Mouse (Mus musculus) megakaryocyte-erythroid progenitor cell, adult 5-6 weeks (primary cell): ENCODE results near the gene Abce1. TPM values are rescaled to one million over a fixed set of nuclear protein-coding genes. Genes with fewer than 3 reads are reported as not detected.
"Not testable (repeated sequence)": the region's sequence is repeated elsewhere in the genome, so short reads cannot be mapped to it uniquely, and the experiment has no call there.

Experiments
- ATAC-seq: replicated peaks from 2 replicates; pipeline ENCODE4 v1.8.0; 2016; ENCODE audit warnings: mild to moderate bottlenecking, inconsistent platforms; ENCODE audit not compliant: severe bottlenecking, poor library complexity, low FRiP score, low TSS enrichment
- total RNA-seq, 2 experiments: library from RNA; stranded (forward) in 1 of 2; stranded (reverse) in 1 of 2; fragments of 200-1000, 215-1000 nt in 1 of 2; fragments of >200 nt in 1 of 2; fragmentation: Nextera tagmentation in 1 of 2; gene quantifications; 2 replicates each; pipeline ENCODE4 v1.2.3; 2014 to 2017

Abce1 gene
- total RNA-seq (2014; fragmentation: Nextera tagmentation) (221 and 233 TPM in 2 replicates), total RNA-seq (2017) (334 and 335 TPM in 2 replicates)

- ATAC-seq = peak; percentile 97
Measured at GRCm38 (mm10) chr8:79711064-79711961, at the start of gene Abce1, which contains the start of gene Anapc10. Gene Abce1, minus strand, starts transcription at chr8:79711740. Gene Anapc10, plus strand, starts transcription at chr8:79711820.

- ATAC-seq = no peak
Measured at GRCm38 (mm10) chr8:79750305-79750704, 38.8 kb upstream of the Abce1 start.

- no peak for ATAC-seq
Measured at GRCm38 (mm10) chr8:79748591-79748990, 37.1 kb upstream of the Abce1 start.

GRCm38 (mm10) chr8:79748171-79748570, 36.6 kb upstream of the Abce1 start:
- no peak for ATAC-seq

- ATAC-seq = peak; percentile 93
Measured at GRCm38 (mm10) chr8:79734304-79734703, 22.8 kb upstream of the Abce1 start.

GRCm38 (mm10) chr8:79727900-79728299, 16.4 kb upstream of the Abce1 start:
- no peak for ATAC-seq

GRCm38 (mm10) chr8:79724589-79724988, 13.0 kb upstream of the Abce1 start:
- 0 out of 2 replicates have a peak, but pooled peaks have one; percentile 41 for ATAC-seq

- ATAC-seq = no peak
Measured at GRCm38 (mm10) chr8:79723308-79723707, 11.8 kb upstream of the Abce1 start.

- ATAC-seq = no peak
Measured at GRCm38 (mm10) chr8:79721537-79721936, 10.0 kb upstream of the Abce1 start.

GRCm38 (mm10) chr8:79712676-79713075, 1.1 kb upstream of the Abce1 start:
- ATAC-seq = no peak

- no peak for ATAC-seq
Measured at GRCm38 (mm10) chr8:79706687-79707086, 4.9 kb downstream of the Abce1 start.

- no peak for ATAC-seq
Measured at GRCm38 (mm10) chr8:79692531-79692930, 19.0 kb downstream of the Abce1 start.

GRCm38 (mm10) chr8:79685927-79686326, 25.6 kb downstream of the Abce1 start:
- not testable (repeated sequence) for ATAC-seq

GRCm38 (mm10) chr8:79680965-79681364, 30.6 kb downstream of the Abce1 start:
- ATAC-seq = no peak

- ATAC-seq = peak; percentile 64
Measured at GRCm38 (mm10) chr8:79680555-79680954, 31.0 kb downstream of the Abce1 start.

- peak; percentile 52 for ATAC-seq
Measured at GRCm38 (mm10) chr8:79680083-79680482, 31.5 kb downstream of the Abce1 start.

GRCm38 (mm10) chr8:79679005-79679404, 32.5 kb downstream of the Abce1 start:
- ATAC-seq = peak; percentile 68

- ATAC-seq = no peak
Measured at GRCm38 (mm10) chr8:79676461-79676860, 35.1 kb downstream of the Abce1 start.

- ATAC-seq = not testable (repeated sequence)
Measured at GRCm38 (mm10) chr8:79658715-79659114, 52.8 kb downstream of the Abce1 start.

GRCm38 (mm10) chr8:79653736-79654135, 57.8 kb downstream of the Abce1 start:
- no peak for ATAC-seq
